Mouse (Mus musculus): ENCODE measurements around the gene Srpk2. TPM values are rescaled to one million over a fixed set of nuclear protein-coding genes. Genes with fewer than 3 reads are reported as not detected.
A peak's percentile ranks its signal among the peaks of the same experiment; 100 is the strongest.
"Not testable (repeated sequence)": the region's sequence is repeated elsewhere in the genome, so short reads cannot be mapped to it uniquely, and the experiment has no call there.

The Srpk2 gene
- total RNA-seq, 2 experiments from 2014 or later, result 179 to 201 TPM

GRCm38 (mm10) chr5:23483811-23484210, 200.6 kb downstream of the Srpk2 start:
- intact Hi-C loops (cut with DNase I), result no loop called here
- DNase-seq (ENCODE audit: extremely low spot score in 1 of 2, low spot score in 2 of 2), result no peak
- Histone ChIP-seq H3K27ac (no peak overlapping the region), H3K4me3 (no peak overlapping the region)
- TF ChIP-seq CTCF (IDR thresholded peaks at IDR 0.05), result no peak

GRCm38 (mm10) chr5:23473098-23473873, 211.1 kb downstream of the Srpk2 start:
- peak; percentile 50 for TF ChIP-seq CTCF (IDR thresholded peaks at IDR 0.05)
- H3K4me3 ChIP-seq, result no peak overlapping the region
- no peak for DNase-seq (ENCODE audit: extremely low spot score in 1 of 2, low spot score in 2 of 2)
- H3K27ac ChIP-seq, result no peak overlapping the region
- intact Hi-C loops (cut with DNase I), result no loop called here

GRCm38 (mm10) chr5:23466546-23466945, 217.9 kb downstream of the Srpk2 start:
- no peak overlapping the region for H3K27ac ChIP-seq
- no peak for TF ChIP-seq CTCF (IDR thresholded peaks at IDR 0.05)
- H3K4me3 ChIP-seq, result no peak overlapping the region
- no peak for DNase-seq (ENCODE audit: extremely low spot score in 1 of 2, low spot score in 2 of 2)
- intact Hi-C loops (cut with DNase I), result no loop called here

- intact Hi-C loops (cut with DNase I), result no loop called here
- no peak overlapping the region for H3K4me3 ChIP-seq
- DNase-seq (ENCODE audit: extremely low spot score in 1 of 2, low spot score in 2 of 2), result no peak
- TF ChIP-seq CTCF (IDR thresholded peaks at IDR 0.05), result no peak
- no peak overlapping the region for H3K27ac ChIP-seq
Observed at GRCm38 (mm10) chr5:23464743-23465142, 219.7 kb downstream of the Srpk2 start.

- Histone ChIP-seq H3K4me3 (no peak overlapping the region), H3K27ac (no peak overlapping the region)
- DNase-seq (ENCODE audit: extremely low spot score in 1 of 2, low spot score in 2 of 2), result no peak
- no peak for TF ChIP-seq CTCF (IDR thresholded peaks at IDR 0.05)
- intact Hi-C loops (cut with DNase I), result no loop called here
Observed at GRCm38 (mm10) chr5:23464247-23464646, 220.2 kb downstream of the Srpk2 start.

- no peak for DNase-seq (ENCODE audit: extremely low spot score in 1 of 2, low spot score in 2 of 2)
- no peak for TF ChIP-seq CTCF (IDR thresholded peaks at IDR 0.05)
- Histone ChIP-seq H3K27ac (no peak overlapping the region), H3K4me3 (no peak overlapping the region)
- intact Hi-C loops (cut with DNase I), result no loop called here
Observed at GRCm38 (mm10) chr5:23461688-23462087, 222.7 kb downstream of the Srpk2 start.

- intact Hi-C loops (cut with DNase I); DNase-seq (ENCODE audit: extremely low spot score in 1 of 2, low spot score in 2 of 2); H3K4me3 ChIP-seq; H3K27ac ChIP-seq: not testable (repeated sequence)
- peak; percentile 20; the same call in 1 of the 2 replicates for TF ChIP-seq CTCF (IDR thresholded peaks at IDR 0.05)
Observed at GRCm38 (mm10) chr5:23453561-23453960, 230.9 kb downstream of the Srpk2 start.

Other genes with a start within 250 kb of the Srpk2 start
- gene Pus7, start 99.1 kb upstream of the Srpk2 start, total RNA-seq (2021), result 10 to 100 TPM; 16.2 to 17.8 TPM
- gene Rint1, start 103.1 kb upstream of the Srpk2 start, total RNA-seq (2021), result 10 to 100 TPM; 21.8 to 25.5 TPM
- gene Tomm7, start 159.5 kb upstream of the Srpk2 start, total RNA-seq (2021), result 10 to 100 TPM; 81.1 to 82.1 TPM

All from left cerebral cortex, adult 2 months (tissue).